Mouse (Mus musculus) liver, adult 2 months (tissue): ENCODE results near the gene Rsl24d1.

ENCODE experiments used
- CTCF ChIP-seq: fragments of 200-500 bp; IDR thresholded peaks from 2 replicates; pipeline ENCODE4 v1.5.1; 2011; ENCODE audit warnings: low read depth, low read length, control low read depth
- POLR2A ChIP-seq: fragments of 200-500 bp; IDR thresholded peaks from 2 replicates; pipeline ENCODE4 v1.6.1; 2011; ENCODE audit warnings: low read length, control low read depth; ENCODE audit not compliant: insufficient read depth; ENCODE audit errors: extremely low read depth

GRCm38 (mm10) chr9:73165631-73166030 is 52.4 kb downstream of the Rsl24d1 start:
- TF ChIP-seq CTCF (no peak), POLR2A (no peak)
